Mouse (Mus musculus): Measurements from ENCODE around the gene Olfr368.

DNA sequence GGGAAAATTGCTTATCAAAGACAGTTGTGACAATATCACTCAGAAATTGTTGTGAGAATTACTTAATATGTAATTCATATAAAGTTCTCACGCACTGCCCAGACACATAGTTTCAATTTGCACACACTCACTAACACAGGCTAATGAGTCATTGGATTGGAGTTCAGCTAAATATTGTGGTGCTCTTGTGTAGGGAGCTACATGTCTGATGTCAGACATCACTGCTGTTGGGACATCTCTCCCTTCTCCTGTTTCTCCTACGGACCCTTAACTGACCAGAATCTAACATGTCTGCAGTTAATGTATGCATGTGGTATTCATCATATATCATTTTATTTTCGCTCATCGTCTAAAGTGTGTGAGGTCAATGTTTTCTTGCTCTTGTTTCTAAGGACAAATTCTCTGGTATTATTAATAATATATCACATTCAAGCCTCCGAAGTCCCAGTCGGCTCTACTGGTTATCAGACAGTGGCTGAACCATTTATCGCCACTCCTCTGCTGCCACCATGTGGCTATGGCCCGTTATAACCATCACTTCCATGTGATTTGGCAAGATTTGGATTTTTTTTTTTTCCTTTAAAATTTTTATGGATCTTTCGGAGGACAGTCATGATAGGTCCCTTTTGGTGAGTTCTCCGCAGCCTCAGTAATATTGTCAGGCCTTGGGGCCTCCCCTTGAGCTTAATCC, 12.3 kb downstream of the Olfr368 start:
- no peak for TF ChIP-seq CHD1 (IDR thresholded peaks at IDR 0.05; ENCODE audit: low read depth, low read length)
- peak; percentile 88 for TF ChIP-seq ZNF384 (IDR thresholded peaks at IDR 0.05; ENCODE audit: low read depth, low read length)
